Mouse (Mus musculus): ENCODE measurements around the gene Idh1. TPM values are rescaled to one million over a fixed set of nuclear protein-coding genes. Genes with fewer than 3 reads are reported as not detected.

Gene Idh1
- total RNA-seq, 2 experiments from 2014 or later, result 322 to 834 TPM

DNA sequence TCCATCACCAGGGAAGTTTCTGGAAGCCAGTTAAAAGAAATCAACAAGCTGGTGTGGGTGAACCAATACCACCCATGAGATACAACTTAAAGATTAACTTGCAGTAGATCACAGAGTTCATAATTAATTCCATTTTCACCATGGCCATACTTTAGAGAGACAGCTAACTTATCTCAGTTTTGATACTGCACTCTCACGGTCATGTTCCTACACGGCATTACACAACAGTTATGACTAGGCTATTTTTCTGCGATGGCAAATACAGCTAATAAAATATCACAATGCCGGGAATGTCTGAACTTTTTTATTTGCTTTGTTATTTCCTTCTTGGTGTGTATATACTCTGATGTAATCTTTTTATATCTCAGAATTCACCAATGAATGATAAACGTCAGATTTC is 9.4 kb downstream of the Idh1 start:
- no peak for DNase-seq

DNA sequence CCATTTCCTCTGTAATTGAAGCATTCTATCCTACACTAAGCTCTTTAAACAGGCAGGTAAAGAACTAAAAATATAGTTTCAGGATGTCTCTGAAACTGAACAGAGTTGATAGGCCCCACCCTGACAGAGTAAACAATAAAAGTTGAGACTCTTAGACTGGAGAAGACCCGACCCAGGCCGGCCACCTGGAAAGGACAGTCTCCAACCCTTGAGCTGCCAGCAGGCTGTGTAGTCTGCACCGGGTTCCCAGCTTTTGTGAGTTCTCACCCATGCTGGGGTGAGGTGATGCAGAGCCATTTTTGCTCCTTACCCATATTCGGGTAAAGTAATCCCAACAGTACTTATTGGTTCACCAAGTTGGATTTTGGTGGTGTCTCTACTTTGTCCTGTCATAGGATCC is 10.1 kb downstream of the Idh1 start:
- DNase-seq, result no peak

DNA sequence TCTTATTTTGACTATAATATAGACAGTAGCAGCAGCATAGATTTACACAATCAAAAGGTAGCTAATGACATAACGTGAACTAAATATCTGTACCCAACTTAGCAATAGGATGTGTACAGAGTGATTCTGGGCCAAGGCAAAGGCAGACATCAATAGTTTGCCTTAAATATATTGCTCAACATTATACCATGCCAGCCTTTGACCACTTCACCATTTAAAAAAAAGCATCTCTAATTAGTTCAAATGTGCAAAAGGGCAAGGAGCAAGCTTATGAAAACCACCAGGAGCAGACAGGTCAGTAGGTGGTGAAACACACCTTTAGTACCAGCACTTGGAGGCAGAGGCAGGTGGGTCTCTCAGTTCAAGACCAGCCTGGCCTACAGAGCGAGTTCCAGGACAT is 12.6 kb downstream of the Idh1 start:
- no peak for DNase-seq

DNA sequence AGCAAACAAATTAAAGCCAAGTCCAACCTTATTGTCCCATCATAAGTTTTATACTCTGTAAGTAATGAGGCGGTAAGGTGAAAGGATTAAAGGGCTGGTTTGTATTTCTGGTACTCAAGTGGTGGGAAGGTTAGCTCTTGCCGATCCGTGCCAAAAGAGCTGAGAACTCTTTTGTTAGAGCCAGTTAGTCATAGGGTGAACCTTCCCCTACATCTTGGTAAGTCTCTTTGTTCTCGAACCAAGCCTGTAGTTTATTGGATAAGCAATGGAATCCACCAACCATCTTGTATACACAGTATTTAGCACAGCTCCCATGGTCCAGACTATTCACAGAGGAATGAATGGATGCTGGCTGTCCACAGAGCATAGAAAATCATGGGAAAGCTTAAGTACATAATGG is 14.7 kb downstream of the Idh1 start:
- DNase-seq, result no peak

GRCm38 (mm10) chr1:65169947-65170346 is 16.4 kb downstream of the Idh1 start:
- DNase-seq, result no peak

GRCm38 (mm10) chr1:65169536-65169935 is 16.8 kb downstream of the Idh1 start:
- DNase-seq, result no peak

- no peak for DNase-seq
Observed at GRCm38 (mm10) chr1:65167496-65167895, 18.8 kb downstream of the Idh1 start.

DNA sequence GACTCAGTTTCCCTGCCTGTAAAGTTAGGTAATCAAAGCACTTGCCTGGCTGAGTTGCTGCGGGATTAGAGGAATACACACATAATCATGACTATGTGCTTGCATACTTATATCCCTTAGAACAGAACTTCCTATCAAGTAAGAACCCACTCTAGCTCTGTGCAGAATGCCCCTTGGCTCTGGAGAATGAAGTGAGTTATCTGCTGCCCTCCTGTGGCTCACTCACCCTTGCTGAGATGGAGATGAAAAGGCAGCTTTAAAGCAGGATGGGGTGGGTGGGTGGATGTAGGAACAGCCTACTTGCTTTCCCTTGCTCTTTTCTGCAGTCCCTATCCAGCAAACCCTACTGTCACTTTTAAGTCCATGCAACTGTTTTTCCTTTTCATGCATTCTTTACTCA is 24.1 kb downstream of the Idh1 start:
- DNase-seq, result no peak

DNA sequence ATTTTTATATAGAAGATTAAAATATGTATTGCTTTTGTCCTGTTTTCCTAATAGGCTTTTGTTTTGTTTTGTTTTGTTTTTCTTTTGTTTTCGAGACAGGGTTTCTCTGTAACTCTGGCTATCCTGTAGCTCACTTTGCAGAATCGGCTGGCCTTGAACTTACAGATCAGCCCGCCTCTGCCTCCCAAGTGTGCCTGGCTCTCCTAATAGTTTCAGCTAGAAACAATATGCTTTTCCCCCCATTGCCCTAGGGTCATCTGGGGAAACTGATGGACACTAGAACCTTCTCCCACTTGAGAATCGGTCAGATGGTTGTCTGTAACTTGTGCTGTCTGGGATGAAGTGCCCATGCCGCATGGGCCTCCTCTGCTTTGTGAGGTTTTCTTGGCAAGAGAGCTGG is 30.2 kb downstream of the Idh1 start:
- DNase-seq, result no peak

DNA sequence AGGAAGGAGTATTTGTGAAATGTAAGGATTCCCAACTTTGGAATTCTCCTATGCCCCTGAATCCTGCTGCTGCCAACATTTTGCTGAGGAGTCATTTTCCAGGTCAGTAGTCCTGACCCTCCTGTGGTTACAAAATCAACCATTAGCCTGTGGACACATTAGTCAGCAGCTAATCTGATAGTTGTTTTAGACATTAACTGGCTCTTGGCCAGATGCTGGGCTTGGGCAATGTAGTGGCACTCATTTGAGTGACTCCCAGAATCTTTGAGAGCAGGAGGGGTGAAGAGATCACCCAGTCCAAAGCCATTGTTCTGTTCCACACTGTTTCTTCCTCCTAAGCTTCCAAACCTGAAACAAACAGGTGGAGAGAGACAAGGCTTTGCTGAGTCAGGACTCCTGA is 31.5 kb downstream of the Idh1 start:
- DNase-seq, result peak; percentile 81 to 88

DNA sequence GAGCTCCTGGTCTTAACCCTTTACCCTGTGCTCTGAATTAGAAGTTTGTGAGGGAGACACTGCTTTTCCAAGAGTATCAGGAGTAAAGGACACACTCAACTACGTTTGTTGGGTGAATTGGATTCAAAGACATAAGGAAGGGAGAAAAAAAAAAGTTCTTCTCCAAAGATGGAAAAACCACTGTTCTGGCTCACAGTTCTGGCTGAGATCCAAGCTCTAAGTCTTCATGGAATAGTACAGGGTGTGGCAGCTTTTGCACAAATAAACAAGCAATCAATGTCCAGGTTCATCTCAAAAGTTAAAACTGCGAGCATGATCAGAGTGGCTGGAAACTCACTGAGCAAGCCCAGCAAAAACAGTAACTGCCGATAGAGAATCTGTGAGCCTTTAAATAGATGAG is 38.3 kb downstream of the Idh1 start:
- no peak for DNase-seq

- no peak for DNase-seq
Observed at GRCm38 (mm10) chr1:65147326-65147725, 39.0 kb downstream of the Idh1 start.

DNA sequence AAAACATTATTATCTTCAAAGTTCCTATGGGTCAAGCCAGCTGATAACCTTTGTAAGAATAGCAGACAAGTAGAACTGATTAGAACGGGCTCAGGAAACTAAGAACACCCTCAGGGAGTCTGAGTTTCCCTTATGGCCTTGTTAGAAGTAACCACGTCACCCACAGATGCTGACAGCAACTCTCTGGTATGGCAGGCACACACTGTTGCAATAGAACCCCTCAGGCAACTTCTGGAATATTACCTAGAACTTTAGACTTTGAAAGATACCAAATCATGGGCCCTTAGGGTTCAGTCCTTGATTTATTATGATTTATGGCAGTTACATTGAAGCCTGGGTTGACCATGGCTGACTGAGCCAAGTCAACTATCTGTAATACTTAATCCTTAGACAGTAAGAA is 39.7 kb downstream of the Idh1 start:
- DNase-seq, result no peak

- no peak for DNase-seq
Observed at GRCm38 (mm10) chr1:65144783-65145182, 41.5 kb downstream of the Idh1 start.

DNA sequence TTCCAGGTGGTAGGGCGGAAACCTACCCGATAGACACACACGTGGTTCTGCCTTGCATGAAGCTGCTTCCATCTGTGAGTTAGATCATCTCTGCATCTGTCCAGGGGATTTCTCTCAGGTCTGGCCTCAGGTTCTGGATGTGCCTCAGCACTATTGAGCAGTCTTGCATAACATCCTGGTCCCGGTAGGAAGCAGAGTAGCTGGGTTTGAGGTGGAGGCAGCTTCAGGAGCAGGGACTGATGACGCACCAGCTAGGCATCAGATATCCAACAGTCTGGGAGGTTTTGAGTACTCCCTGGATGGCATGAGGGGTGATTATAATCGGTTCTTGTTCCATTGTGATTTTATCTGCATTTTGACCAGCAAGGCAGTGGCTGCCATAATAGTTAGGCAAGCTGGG is 48.7 kb downstream of the Idh1 start:
- no peak for DNase-seq

DNA sequence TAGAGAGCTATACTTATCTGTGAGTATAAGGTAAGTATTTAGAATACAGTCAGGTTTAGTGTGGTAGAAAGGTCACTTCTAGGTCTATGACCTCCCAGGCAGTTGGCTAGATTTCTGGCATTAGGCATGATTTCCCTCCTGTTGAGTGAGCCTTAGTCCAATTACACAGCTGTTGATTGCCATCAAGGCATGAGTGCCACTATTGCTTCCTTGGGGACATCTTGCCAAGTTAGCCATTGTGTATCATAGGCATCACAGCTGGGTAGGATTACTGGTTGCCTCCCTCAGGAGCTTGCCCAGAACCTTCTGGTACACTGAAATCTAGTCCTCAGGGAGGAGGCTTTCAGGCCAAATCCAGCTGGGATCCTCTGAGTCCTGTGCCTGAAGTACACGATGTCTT is 53.5 kb downstream of the Idh1 start:
- DNase-seq, result no peak

DNA sequence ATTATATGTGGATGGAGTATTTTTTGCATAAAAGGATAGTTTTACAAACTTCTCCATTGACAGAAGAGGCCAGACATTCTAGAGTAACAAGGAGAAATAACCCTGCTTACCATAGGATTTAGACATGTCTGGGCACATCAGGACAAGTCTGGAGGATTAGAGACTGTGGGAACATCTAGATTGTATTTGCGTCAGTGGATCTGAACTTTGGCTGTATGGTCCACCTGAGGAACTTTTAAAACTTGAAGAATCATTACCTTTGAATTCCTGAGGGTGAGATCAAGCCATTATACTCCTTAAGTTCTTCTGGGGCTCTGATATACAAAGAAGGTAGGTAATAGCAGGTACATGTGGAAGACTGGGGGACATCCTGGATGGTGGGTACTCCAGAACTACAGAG is 54.6 kb downstream of the Idh1 start:
- no peak for DNase-seq

DNA sequence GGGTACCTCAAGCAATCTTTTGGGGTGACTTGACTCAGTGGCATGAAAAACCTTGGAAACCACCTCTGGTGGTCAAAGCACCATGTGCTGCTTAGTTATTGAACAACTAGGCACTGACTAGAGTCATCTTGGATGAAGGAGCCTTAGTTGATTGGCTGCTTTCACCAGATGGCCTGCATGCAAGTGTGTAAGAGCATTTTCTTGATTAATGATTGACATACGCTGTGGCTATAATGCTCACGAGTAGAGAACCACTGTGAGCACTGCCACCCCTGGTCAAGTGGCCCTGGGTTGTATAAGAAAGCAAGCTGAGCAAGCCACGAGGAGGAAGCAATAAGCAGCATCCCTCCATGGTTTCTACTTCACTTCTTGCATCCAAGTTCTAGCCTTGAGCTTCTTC is 56.1 kb downstream of the Idh1 start:
- DNase-seq, result no peak

DNA sequence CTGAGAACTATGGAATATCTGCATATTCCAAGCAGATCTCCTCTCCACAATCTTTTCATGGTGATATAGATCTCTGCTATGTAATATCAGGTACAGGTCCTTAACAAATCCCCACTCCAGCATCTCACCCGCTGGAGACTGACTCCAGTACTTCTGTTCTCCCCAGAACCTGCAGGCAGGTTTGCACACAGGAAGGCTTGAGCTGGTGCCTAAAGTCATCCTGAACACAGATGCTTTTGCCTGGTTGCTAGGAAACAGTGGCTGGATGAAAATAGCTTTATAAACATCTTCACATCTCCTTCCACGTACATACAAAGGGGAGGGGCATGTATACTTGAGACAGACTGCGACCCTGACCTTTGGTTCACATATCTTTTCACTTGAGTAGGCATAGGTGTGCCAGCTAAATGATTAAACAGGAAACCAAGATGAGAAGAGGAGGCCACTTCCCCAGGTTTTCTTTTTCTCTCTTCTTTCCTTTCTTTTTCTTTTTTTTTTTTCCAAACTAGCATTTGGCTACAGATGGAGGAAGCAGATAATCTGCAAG is 56.6 kb downstream of the Idh1 start:
- DNase-seq, result no peak

DNA sequence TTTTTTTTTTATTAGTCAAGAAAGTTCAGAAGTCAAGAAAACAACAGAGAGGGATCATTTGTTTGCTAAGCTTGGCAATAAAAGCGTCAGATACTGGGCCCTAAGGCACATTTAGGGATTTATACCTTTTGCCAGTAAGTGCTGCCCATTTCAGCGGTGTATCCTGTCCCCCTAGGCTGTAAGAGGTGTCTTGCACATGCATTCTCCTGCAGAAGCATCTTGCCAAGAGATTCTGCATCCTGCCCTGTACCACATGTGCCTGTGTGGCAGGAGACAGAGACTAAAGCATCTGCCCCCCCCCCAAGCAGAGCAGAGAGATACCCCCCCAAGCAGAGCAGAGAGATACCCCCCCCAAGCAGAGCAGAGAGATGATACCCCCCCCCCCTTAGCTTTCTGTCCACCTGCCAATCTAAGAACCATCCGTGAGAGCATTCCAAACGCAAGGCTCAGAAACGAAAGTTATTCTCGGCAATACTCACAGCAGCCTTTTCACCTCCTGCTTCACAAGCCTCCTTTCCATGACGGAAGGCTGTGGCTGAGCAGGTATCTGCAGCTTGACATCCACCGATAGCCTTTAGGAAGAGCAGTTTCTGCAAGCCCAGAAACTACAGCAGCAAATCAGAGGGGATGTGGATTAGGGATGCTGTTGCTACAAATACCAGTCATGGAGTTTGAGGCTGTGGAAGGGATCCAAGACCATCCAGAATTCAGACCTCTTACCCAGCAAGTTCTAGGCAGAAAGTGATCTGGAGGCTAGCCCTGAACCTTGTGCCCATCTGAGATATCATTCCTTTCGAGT is 63.5 kb downstream of the Idh1 start, which contains the start of gene D630023F18Rik:
TSS of gene D630023F18Rik (minus strand) at position 641 of the 799 bp plus-strand sequence.
- DNase-seq, result no peak

- no peak for DNase-seq
Observed at GRCm38 (mm10) chr1:65119438-65119837, 66.9 kb downstream of the Idh1 start, which contains the start of gene Gm28845. Gm28845 (minus strand) TSS chr1:65119558.

DNA sequence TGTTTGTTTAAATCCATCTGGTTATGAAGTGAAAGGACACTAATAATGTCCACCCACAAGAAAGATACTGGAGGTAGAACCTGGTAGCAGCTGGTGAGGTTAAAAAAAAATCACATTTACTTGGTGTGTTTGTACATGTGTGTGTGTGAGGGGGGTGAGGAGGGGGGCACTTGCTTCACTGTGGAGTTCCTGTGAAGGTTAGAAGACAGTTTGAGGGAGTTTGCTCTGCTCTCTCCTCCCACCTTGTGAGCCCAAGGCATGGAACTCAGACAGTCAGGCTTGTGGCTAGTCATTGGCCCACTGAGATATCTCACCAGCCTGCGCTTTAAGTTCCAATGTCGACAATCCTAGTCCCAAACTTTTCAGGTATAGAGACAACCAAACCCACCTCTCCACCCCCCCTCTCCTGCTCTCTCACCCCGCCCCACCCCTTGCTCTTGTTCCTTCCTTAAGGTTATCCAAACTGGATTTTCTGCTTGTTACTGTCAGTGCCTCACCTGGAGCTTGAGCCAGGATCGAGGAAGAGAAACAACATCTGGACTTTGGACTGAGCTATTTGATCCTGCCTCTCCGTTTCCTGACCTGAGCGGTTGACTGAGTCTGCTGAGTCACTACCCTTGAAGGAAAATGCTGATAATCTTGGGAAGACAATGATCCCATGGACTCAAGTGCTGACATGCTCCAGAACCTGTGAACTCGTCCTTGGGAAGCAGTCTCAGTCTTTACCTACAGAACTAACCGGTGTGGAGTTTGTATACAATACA is 68.0 kb downstream of the Idh1 start:
- DNase-seq, result no peak

DNA sequence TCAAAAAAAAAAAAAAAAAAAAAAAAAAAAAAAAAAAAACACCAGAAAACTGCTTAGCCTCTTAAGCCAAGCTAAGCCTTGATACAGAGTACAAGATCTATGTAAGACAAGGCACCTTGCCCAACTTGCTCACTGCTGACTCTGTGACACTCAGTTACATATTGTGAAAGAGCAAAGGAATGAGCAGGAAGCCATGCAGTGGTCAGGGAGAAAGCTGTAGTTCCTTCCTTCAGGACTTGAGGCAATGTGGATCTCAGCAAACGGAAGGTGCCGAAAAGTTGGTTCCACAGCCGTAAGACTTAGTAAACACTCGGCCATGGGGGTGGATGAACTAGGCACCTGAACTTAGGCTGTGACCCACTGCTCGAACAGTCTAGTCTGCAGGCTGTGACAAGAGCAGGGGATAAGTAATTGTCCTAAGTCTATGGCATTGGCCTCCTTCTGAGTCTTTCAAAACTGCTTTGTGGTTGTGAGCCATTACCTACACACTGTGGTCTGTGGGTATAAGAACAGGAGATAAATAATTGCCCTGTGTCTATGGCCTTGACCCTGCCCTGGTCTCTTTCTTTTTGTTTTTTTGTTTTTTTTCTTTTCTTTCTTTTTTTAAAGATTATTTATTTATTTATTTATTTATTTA is 72.6 kb downstream of the Idh1 start:
- peak; percentile 27 to 42 for DNase-seq
